Mouse (Mus musculus) C2C12 (cell line): Measurements from ENCODE around the gene Fopnl.

Source experiments
- CEBPB ChIP-seq: IDR thresholded peaks from one replicate; pipeline ENCODE4 v1.6.1; 2011; ENCODE audit warnings: low read depth, mild to moderate bottlenecking, control low read depth, moderate library complexity
- CTCF ChIP-seq: IDR thresholded peaks from one replicate; pipeline ENCODE4 v1.5.1; 2011; ENCODE audit not compliant: control insufficient read depth, insufficient read depth, insufficient read length
- FOSL1 ChIP-seq: IDR thresholded peaks from one replicate; pipeline ENCODE4 v1.8.0; 2011; ENCODE audit warnings: mild to moderate bottlenecking, low read length; ENCODE audit not compliant: poor library complexity, insufficient read depth, severe bottlenecking
- MAX ChIP-seq: IDR thresholded peaks from one replicate; pipeline ENCODE4 v1.6.1; 2011; ENCODE audit warnings: mild to moderate bottlenecking, control low read depth
- USF1 ChIP-seq: IDR thresholded peaks from one replicate; pipeline ENCODE4 v1.6.1; 2011; ENCODE audit warnings: low read depth, mild to moderate bottlenecking, control low read depth, moderate library complexity

GRCm38 (mm10) chr16:14312914-14313313 lies 4.3 kb downstream of the Fopnl start:
- TF ChIP-seq CTCF (no peak), USF1 (no peak), MAX (no peak), FOSL1 (no peak), CEBPB (no peak)
